Mouse (Mus musculus) naive thymus-derived CD4-positive, alpha-beta T cell, adult 5 months (primary cell): Measurements from ENCODE around the gene Gm6377. TPM values are rescaled to one million over a fixed set of nuclear protein-coding genes. Genes with fewer than 3 reads are reported as not detected.

ENCODE experiments used
- polyA plus RNA-seq: library from polyadenylated mRNA; unstranded; fragments of 100-300 nt; shearing (Covaris generic); gene quantifications from one replicate; pipeline ENCODE4 v1.2.1, GENCODE M21; 2017

The Gm6377 gene
- polyA plus RNA-seq = not detected

GRCm38 (mm10) chrX:109196468-109196867 is at the start of gene Gm6377:
Gene Gm6377 (plus strand): TSS chrX:109196756.

Other genes starting within 250 kb of the Gm6377 start
- gene Hmgn5, start 183.4 kb upstream of the Gm6377 start, polyA plus RNA-seq = 14.3 TPM
- gene Sh3bgrl, start 101.4 kb upstream of the Gm6377 start, polyA plus RNA-seq = 16.1 TPM